ENCODE assay signal across 25 mouse cellular contexts in the genomic region with DNA sequence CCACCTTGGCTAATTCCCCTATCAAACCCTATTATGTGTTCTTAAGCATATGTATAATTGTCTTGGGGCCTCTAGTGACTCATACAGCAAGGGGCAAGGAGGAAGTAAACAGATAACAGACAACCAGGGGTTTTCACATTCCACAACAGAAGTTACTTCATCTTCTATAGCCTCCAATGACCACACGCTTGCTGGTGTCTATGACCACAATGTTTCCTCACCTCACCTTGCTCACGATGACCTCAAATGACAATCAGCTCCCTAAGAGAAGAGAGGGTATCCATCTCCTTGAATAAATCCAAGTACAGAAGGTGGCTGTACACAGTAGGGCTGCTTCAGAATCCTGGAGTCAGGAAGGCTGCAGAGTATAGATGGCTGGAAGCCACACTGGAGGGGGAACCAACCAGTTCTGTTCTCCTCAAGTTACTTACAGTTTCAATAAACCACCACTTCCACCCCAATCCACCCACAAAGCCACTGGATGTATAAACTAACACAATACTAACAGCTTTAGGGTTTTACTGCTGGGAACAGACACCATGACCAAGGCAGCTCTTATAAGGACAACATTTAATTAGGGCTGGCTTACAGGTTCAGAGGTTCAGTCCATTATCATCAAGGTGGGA.
DNase-seq lines count a peak whose midpoint lies in the region; ATAC-seq and TF ChIP-seq lines count a peak whose summit lies in the region.
"Had no signal": no experiment of that assay in that cellular context is flagged by ENCODE, and none has a peak within 500 bp of the region (broad histone marks: within the 10 kb centered on the region; RNA-seq: fewer than 3 reads in every experiment).

No protein-coding gene starts in this region.

- H3K4me2 ChIP-seq in lung, postnatal 0 days (replicated peaks; ENCODE audit: low read depth, low read length), result no peak overlapping the region
- H3K4me2 ChIP-seq: embryonic facial prominence, embryonic 12.5 days; neural tube, embryonic 12.5 days had no signal

- peak; percentile 18 for DNase-seq in lung, postnatal 0 days (ENCODE audit: low spot score)
- DNase-seq in lung, postnatal 36 days, result no peak
- DNase-seq in splenic B cell, adult 2 months (ENCODE audit: low read depth, low spot score), result peak; percentile 63
- no peak for DNase-seq in spleen, adult 12 weeks (ENCODE audit: low spot score)
- DNase-seq: adrenal gland, postnatal 14 days; cerebellum, adult 8-10 months; gastrocnemius, postnatal 25 days; kidney, adult 9 months; kidney, postnatal 36 days; lung, postnatal 10 days; right cerebral cortex, adult 18-20 months; spleen, adult 18-20 months had no signal

- 88% methylated on average over 2 of the region's 2 CpGs for WGBS in lung, postnatal 0 days
- 24% methylated on average over 2 of the region's 2 CpGs for WGBS in bone marrow, adult 2 months

- ATAC-seq in lung, postnatal 0 days, result no peak
- ATAC-seq in megakaryocyte, adult 5-6 weeks (ENCODE audit: poor library complexity, severe bottlenecking), result peak; percentile 90
- no peak for ATAC-seq in frontal cortex, adult (ENCODE audit: low TSS enrichment)
- ATAC-seq: forebrain, embryonic 14.5 days; hindbrain, postnatal 0 days; midbrain, embryonic 16.5 days had no signal

- no peak overlapping the region for H3K27ac ChIP-seq in lung, postnatal 0 days (ENCODE audit: low read length)
- H3K27ac ChIP-seq in bone marrow, adult 2 months (ENCODE audit: control insufficient read depth, insufficient read depth, low read depth, low read length, poor library complexity), result peak overlapping the region; percentile 81; the same call in 1 of the 2 replicates
- H3K27ac ChIP-seq: embryonic facial prominence, embryonic 12.5 days; hindbrain, embryonic 10.5 days; hindbrain, postnatal 0 days; left cerebral cortex, adult 2 months; limb, embryonic 10.5 days; liver, embryonic 14.5 days; neural tube, embryonic 12.5 days had no signal

- H3K9me3 ChIP-seq in lung, postnatal 0 days (ENCODE audit: low read length), result no peaks in the 10 kb centered on the region
- H3K9me3 ChIP-seq: embryonic facial prominence, embryonic 12.5 days; hindbrain, embryonic 10.5 days; limb, embryonic 10.5 days; neural tube, embryonic 12.5 days had no signal

- no peak for TF ChIP-seq POLR2A in bone marrow, adult 2 months (IDR thresholded peaks at IDR 0.05; ENCODE audit: borderline replicate concordance, control insufficient read depth, low read depth, low read length)

- no peak for TF ChIP-seq EP300 in lung, postnatal 0 days (IDR thresholded peaks at IDR 0.05)

- 0 out of 2 replicates have a peak, but pooled peaks cover 3% of the 10 kb centered on the region for H3K36me3 ChIP-seq in lung, postnatal 0 days (ENCODE audit: insufficient read depth, low read length)
- H3K36me3 ChIP-seq in splenic B cell, adult 2 months (ENCODE audit: control insufficient read depth, insufficient read depth, low read length, poor library complexity, severe bottlenecking), result no peaks in the 10 kb centered on the region
- H3K36me3 ChIP-seq: embryonic facial prominence, embryonic 12.5 days; limb, embryonic 10.5 days had no signal

- no peak overlapping the region for H3K9ac ChIP-seq in lung, postnatal 0 days (replicated peaks; ENCODE audit: low read depth)
- H3K9ac ChIP-seq: embryonic facial prominence, embryonic 12.5 days; liver, embryonic 14.5 days; neural tube, embryonic 12.5 days had no signal

- no peak overlapping the region for H3K4me3 ChIP-seq in lung, postnatal 0 days (ENCODE audit: low read depth, low read length)
- no peak overlapping the region for H3K4me3 ChIP-seq in bone marrow, adult 2 months (replicated peaks; ENCODE audit: control insufficient read depth, low read depth, low read length)
- H3K4me3 ChIP-seq: embryonic facial prominence, embryonic 12.5 days; erythroblast, embryonic 14.5 days; hindbrain, embryonic 10.5 days; left cerebral cortex, adult 2 months; limb, embryonic 10.5 days; neural tube, embryonic 12.5 days had no signal

- no peaks in the 10 kb centered on the region for H3K27me3 ChIP-seq in lung, postnatal 0 days (replicated peaks; ENCODE audit: insufficient read depth, low read length)
- H3K27me3 ChIP-seq in splenic B cell, adult 2 months (ENCODE audit: control insufficient read depth, insufficient read depth, low read length, poor library complexity, severe bottlenecking), result no peaks in the 10 kb centered on the region
- H3K27me3 ChIP-seq: embryonic facial prominence, embryonic 12.5 days; neural tube, embryonic 12.5 days had no signal

- no peaks in the 10 kb centered on the region for H3K4me1 ChIP-seq in lung, postnatal 0 days (ENCODE audit: insufficient read depth, low read depth, low read length)
- peaks cover 8% of the 10 kb centered on the region for H3K4me1 ChIP-seq in bone marrow, adult 2 months (ENCODE audit: control insufficient read depth, insufficient read depth, low read length)
- H3K4me1 ChIP-seq: embryonic facial prominence, embryonic 12.5 days; hindbrain, embryonic 10.5 days; limb, embryonic 10.5 days; neural tube, embryonic 12.5 days had no signal

- TF ChIP-seq CTCF in lung, postnatal 0 days (IDR thresholded peaks at IDR 0.05), result no peak
- no peak for TF ChIP-seq CTCF in bone marrow, adult 2 months (IDR thresholded peaks at IDR 0.05; ENCODE audit: control insufficient read depth, insufficient read depth, low read length)

Comparison
In these comparisons a context has a peak if more than half of its experiments do, and no peak if none do; other contexts are left out.
1. DNase-seq: peak in lung, postnatal 0 days (single experiment) and splenic B cell, adult 2 months (single experiment); none in lung, postnatal 36 days (single experiment) and spleen, adult 12 weeks (single experiment).